Mouse (Mus musculus): Measurements from ENCODE around the gene Npff.

DNA sequence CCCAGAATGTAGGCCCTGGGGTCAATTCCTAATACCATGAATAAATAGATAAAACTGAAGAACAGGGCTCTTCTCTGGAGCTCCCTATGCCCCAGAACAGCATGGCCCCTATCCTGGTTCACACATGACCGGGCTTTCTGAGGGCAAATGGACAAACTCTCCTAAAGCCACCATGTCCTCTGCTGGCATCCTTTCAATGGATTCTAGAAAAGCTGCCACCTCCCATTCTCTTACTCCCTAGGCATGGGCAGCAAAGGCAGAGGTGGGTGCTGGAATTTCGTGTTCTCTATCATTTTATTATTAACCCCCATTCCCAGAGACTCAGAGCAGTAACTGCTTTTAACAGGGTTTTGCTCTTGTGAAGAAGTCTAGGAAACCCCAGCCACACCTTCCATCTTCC lies 9.5 kb downstream of the Npff start:
- TF ChIP-seq CEBPB (IDR thresholded peaks at IDR 0.05; ENCODE audit: insufficient read depth, poor library complexity, severe bottlenecking) (no peak), POLR2A (IDR thresholded peaks at IDR 0.05; ENCODE audit: insufficient read length, low read depth) (no peak), MYOG (IDR thresholded peaks at IDR 0.05; ENCODE audit: control insufficient read depth in 1 of 3, insufficient read depth in 1 of 3, insufficient read length in 2 of 3, low read depth in 2 of 3) (no peak), POLR2AphosphoS2 (IDR thresholded peaks at IDR 0.05; ENCODE audit: insufficient read length, low read depth) (no peak), MYOD1 (IDR thresholded peaks at IDR 0.05; ENCODE audit: control insufficient read depth in 1 of 3, insufficient read length in 2 of 3, low read depth in 2 of 3) (no peak), E2F4 (IDR thresholded peaks at IDR 0.05; ENCODE audit: insufficient read depth) (no peak), REST (IDR thresholded peaks at IDR 0.05; ENCODE audit: insufficient read depth, insufficient read length) (no peak), TCF12 (IDR thresholded peaks at IDR 0.05; ENCODE audit: insufficient read depth, poor library complexity, severe bottlenecking) (no peak), SRF (IDR thresholded peaks at IDR 0.05; ENCODE audit: control insufficient read depth, insufficient read length, low read depth) (no peak), MAX (IDR thresholded peaks at IDR 0.05; ENCODE audit: low read depth) (no peak), USF1 (IDR thresholded peaks at IDR 0.05; ENCODE audit: low read depth) (no peak), TCF3 (IDR thresholded peaks at IDR 0.05; ENCODE audit: insufficient read length, low read depth) (no peak)
